Mouse (Mus musculus): ENCODE measurements around the gene Gpr137b.
A peak's percentile ranks its signal among the peaks of the same experiment; 100 is the strongest.

- TF ChIP-seq EP300 (optimal IDR thresholded peaks at IDR 0.05) (no peak), CTCF (IDR thresholded peaks at IDR 0.05; ENCODE audit: low read depth) (peak; percentile 64)
Observed at GRCm38 (mm10) chr13:13349288-13349687, 44.5 kb downstream of the Gpr137b start.

All from stomach, postnatal 0 days (tissue).